Mouse (Mus musculus): ENCODE results near the gene Mrpl4.
A peak's percentile ranks its signal among the peaks of the same experiment; 100 is the strongest.

The Mrpl4 gene

GRCm38 (mm10) chr9:21002627-21003551 is at the start of gene Mrpl4:
Gene Mrpl4 (plus strand): TSS chr9:21002738.
- peak; percentile 94 for DNase-seq (ENCODE audit: low read depth, low spot score)

- DNase-seq (ENCODE audit: low read depth, low spot score), result no peak
Observed at GRCm38 (mm10) chr9:20956989-20957388, 45.5 kb upstream of the Mrpl4 start.

DNA sequence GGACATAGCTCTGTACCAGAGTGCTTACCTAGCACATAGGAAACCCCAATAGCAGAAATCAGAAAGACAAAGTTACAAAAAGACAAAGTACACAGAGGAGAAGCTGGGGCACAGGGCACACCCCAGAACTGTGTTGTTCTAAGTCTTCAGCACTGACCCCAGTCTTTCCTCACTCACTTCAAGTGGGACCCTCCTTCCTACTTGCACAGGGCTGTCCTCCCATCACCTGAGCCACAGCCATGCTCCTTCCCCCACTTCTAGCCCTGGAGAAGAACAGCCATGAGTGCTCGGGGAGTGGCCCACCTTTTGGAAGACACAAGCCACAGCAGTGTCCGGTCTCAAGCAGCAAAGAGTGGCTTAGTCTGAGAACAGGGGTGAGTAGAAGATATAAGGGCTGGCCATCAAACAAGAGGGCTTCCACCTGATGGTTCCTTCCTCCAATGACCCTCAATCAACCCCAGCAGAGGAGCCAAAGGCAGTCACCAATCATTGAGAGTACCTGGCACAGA is 43.1 kb upstream of the Mrpl4 start, which contains the start of gene Dnmt1:
TSS of gene Dnmt1 (minus strand) at position 459 of the 509 bp plus-strand sequence.
- no peak for DNase-seq (ENCODE audit: low read depth, low spot score)

DNA sequence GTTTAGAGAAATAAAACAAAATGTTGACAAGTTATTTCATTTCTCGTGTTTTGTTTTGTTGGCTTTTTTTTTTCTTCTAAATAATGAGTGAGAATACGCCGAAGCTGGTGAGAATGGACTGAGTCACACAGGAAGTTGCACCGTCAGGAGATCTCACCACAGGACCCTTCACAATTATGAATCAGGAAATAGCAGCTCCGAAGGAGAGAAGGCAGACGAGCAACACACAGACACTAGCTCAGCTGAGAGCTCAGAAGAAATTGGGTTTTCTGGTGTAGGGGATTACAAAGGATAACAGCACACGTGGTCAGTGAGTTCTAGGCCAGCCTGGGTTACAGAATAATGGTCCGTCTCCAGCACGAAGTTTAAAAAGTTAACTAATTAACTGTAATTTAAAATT is 41.0 kb upstream of the Mrpl4 start:
- DNase-seq (ENCODE audit: low read depth, low spot score), result no peak

GRCm38 (mm10) chr9:20965606-20966005 is 36.9 kb upstream of the Mrpl4 start:
- DNase-seq (ENCODE audit: low read depth, low spot score), result no peak

DNA sequence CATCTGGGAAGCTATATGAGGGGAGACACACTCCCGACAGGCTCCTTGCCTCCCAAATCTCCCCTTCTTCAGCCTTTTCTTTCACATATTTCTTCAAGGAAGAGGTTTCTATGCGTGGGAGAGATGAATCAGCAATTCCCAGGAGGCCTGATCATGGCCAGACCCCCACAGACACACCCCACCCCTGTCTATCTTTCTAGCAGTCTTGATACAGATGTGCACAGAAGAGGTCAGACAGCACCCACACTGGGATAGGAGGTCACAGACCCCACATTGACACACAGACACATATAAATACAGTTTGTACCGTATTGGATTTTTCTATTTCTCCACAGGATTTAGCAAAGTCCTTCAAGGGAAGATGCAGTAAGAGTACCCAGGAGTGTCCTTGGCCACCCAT is 36.5 kb upstream of the Mrpl4 start:
- no peak for DNase-seq (ENCODE audit: low read depth, low spot score)

DNA sequence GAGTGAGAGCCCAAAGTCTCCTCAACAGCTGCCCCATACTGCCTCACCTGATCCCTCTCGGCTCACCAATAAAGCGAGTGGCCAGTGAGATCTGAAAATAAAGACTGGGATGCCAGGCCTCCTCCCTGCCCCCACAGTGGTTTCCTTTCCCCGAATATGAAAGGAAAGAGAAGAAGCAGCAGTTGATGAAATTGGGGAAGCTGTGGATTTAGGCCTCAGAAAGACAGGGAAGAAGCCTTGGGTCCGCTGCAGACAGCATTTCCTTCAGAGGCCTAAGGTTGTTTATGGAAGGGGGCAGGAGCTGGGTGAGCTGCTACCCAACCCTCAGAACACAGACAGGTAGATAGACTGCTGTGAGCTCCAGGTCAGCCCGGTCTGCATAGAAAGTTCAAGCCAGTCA is 35.8 kb upstream of the Mrpl4 start:
- no peak for DNase-seq (ENCODE audit: low read depth, low spot score)

DNA sequence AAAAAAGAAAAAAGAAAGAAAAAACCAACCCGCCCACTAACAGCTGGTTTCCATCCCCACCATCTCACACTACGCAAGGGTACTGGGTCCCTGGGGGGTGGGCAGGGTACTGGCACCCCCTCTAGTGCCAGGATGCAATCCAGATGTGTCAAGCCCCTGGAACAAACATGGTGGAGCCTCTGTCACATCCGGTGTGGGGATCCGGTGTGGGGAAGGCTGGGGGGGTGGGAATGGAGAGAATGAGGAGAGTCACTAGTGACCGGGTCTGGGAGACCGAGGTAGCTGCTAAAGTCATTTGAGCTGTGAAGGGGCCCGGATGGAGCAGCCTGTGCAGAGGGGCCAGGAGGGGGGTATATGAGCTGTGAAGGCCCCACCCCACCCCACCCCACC is 30.8 kb upstream of the Mrpl4 start:
- peak; percentile 45 for DNase-seq (ENCODE audit: low read depth, low spot score)

DNA sequence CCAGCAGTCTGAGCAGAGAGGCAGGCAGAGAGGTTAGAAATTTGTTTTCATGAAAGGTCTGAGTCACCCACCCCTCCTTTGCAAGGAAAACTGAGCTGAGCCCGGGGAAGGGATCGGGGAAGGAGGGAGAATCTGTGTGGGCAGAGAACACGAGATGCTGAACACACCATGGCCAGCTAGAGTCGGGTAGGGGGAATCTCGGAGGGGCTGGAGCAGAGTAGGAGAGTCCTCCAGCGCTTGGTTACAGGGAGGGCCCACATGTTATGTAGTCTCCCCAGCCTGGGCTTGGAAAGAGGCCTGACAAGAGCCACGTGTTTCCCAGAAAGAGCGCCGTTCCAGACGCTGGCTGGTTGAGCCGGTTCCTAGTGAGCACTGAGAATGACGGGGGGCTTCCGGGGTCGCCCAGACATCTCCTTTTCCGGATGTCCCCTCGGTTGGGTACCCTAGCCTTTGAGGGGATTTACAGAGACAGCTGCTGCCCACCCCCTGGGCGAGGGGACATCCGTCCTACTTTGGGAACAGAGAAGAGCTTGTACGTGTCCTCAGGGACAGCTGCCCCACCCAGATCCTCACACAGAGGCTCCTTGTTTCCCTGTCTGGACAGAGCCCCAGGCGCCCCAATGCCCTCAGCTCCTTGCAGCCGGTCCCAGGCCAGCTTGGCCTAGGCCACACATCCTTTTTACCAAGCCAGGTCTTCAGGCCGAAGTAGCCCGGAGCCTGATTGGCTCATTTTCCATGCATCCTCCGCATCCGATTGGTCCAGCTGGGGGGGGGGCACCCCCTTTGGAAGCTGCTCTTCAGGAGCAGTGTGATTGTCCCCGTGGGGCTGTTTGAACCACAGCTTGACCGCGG is 30.2 kb upstream of the Mrpl4 start:
- DNase-seq (ENCODE audit: low read depth, low spot score), result peak; percentile 71

DNA sequence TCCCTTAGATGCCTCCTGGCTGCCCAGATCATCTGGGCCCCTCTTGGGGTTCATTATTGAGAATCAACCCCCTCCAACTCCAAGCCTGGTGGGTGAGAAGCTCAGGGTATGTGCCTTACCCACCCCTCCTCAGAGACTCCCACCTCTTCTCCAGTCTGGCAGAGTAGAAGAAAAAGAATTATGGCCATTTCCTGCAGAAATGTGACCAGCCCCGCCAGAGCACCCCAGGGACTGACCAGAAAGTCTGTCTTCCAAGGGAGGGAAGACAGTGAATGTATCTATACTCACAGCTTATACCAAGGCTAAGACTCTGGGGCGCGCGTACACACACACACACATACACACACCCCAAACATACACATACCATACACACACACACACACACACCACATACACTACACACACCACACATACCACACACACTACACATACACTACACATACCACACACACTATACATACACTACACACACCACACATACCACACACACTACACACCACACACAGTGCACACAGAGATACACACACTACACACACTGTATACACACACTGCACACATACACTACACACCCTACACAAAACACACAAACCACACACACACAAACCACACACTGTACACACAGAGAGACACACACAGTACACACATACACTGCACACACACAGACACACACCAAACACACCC is 29.4 kb upstream of the Mrpl4 start:
- no peak for DNase-seq (ENCODE audit: low read depth, low spot score)

- no peak for DNase-seq (ENCODE audit: low read depth, low spot score)
Observed at GRCm38 (mm10) chr9:20973682-20974075, 28.9 kb upstream of the Mrpl4 start.

GRCm38 (mm10) chr9:20975431-20976215 is 26.9 kb upstream of the Mrpl4 start:
- DNase-seq (ENCODE audit: low read depth, low spot score), result peak; percentile 78

DNA sequence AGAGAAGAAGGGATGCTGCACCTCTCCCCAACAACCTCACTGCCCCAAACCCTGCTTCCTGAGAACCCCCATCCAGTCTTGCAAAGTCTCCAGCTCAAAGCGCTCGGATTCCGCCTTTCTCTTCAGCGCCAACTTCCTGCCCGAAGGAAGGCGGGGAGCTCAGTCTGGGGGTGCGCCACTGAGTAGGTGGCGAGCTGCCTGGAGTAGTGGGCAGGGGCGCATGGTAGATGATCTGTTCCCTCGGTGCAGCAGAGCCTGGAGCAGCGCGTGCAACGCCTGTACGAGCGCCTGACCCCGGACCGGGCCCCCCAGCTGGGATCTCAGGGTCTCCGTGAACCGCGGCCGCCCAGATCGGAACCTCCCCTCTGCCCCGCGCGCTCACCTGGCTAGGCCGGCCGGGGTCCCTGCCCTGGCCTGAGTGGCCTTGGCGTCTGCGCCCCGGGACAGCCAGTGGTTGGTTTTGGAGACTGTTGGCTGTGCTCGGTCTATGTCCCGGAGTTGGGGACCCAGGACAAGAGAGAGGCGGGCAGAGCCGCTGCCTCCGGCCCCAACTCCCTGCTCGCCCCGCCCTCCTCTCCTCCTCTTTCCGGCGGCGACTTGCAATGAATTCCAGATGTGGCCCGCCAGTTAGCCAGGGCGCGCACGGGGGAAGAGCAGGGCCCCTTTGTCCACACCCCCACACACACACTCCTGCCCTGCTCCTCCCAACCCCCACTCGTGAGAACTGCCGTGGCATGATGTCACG is 26.1 kb upstream of the Mrpl4 start, which contains the start of gene S1pr2:
TSS of gene S1pr2 (minus strand) at position 566 of the 745 bp plus-strand sequence.
- DNase-seq (ENCODE audit: low read depth, low spot score), result peak; percentile 94

- no peak for DNase-seq (ENCODE audit: low read depth, low spot score)
Observed at GRCm38 (mm10) chr9:20976961-20977689, 25.4 kb upstream of the Mrpl4 start.

DNA sequence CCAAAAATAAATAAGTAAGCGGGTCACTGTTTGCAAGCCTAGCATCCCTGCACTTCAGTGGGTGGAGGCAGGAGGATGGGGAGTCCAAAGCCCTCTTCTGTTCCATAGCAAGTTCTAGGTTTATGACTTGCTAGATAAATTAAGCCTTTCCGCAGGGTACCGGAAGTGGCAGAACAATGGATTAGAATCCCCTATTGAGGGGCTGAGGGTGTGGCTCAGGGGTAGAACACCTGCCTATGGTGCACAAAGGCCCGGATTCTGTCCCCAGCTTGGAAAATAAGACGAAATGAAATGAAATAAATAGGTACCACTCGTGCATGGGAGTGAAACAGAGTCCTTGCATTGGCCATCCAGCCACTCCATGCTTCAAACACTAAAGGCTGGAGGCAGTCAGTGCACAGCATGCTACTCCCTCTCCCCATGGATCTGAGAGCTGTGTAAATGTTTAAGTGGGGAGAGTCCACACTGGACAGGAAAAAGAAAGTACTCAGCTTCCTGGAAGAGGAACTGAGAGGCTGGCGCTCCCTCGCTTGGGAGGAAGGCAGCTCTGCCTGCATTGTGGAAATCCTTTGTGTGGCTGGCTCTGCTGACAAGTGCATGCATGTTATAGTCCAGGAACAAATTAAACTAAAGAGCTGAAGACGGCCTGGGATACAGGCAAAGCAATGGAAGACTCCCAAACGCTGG is 24.0 kb upstream of the Mrpl4 start:
- no peak for DNase-seq (ENCODE audit: low read depth, low spot score)

DNA sequence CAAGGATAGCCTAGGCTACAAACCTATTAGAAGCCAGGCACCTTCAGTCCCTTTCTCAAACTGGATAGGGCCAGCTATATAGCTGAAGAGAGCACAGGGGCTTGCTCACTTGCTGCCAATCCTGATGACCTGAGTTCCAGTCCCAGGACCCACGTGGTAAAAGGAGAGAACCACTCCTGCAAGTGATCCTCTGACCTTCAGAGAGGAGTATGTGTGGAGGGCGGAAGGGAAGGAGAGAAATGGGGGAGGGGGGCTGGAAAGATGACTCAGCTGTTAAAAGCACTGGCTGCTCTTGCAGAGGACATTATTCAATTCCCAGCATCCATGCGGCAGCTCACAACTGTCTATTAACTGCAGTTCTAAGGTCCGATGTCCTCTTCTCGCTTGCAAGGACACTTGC is 23.4 kb upstream of the Mrpl4 start:
- no peak for DNase-seq (ENCODE audit: low read depth, low spot score)

DNA sequence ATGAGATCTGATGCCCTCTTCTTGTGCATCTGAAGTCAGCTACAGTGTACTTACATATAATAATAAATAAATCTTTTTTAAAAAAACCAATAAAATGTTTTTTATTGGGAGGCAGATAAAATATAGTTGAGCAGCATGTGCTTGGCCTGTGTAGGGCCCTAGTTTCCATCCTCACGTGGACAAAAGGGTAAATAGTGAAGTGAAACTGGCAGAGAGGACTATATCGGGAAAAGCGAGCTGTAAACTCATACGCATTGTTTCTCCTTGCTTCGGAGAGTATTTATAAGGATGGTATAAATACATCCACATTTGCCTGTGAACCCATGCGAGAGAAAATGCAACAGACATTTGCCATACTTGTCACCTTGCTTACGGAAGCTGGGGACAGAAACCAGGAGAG is 22.8 kb upstream of the Mrpl4 start:
- no peak for DNase-seq (ENCODE audit: low read depth, low spot score)

DNA sequence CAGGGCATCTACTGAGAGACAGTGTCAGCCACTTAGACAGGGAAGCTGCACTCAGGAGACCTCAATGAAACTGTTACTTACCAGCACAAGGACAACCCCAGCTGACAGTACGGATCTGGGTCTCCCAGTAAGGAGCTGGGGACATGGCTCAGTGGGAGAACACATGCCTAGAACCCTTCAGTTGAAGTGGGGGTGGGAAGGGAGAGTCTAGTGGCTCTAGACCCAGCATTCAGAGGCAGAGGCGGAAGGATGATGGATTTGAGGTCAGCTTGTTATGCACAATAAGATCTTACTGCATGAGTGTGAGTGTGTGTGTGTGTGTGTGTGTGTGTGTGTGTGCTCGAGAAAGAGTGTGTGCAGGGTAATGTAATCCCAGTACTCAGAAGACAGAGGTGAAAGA is 20.4 kb upstream of the Mrpl4 start:
- no peak for DNase-seq (ENCODE audit: low read depth, low spot score)

DNA sequence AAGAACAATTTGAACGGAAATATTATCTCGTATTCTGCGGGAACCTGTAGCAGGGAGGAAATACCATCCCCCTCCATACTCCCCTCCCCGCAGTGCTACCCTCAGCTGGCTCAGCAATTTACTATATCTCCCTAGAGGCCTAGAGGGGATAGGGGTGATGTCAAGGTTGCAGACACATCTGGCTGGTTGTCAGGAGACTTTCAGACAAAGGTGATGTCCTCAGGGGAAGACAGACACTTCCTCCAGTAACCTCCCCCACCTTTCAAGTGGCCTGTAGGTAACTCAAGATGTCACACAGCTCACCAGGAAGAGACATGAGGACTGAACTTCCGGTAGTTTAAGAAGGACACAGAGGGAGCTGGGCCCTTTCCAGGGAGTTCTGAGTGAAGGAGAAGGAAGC is 19.4 kb upstream of the Mrpl4 start:
- peak; percentile 16 for DNase-seq (ENCODE audit: low read depth, low spot score)
